Mouse (Mus musculus) left cerebral cortex, adult 2 months (tissue): ENCODE measurements at regions not wholly inside any gene's neighbourhood (a gene's known extent, or its start where the extent isn't known, plus 50 kb on each side); places are given as distances from the start of the nearest gene placed in this dataset.

Experiments used
- DNase-seq, 2 experiments: peaks; one replicate each; pipeline ENCODE4 v3.0.0; 2021 to 2022; ENCODE audit warnings: low spot score in 2 of 2, mixed read lengths in 1 of 2; ENCODE audit errors: extremely low spot score in 1 of 2
- H3K27ac ChIP-seq: fragments of 200-600 bp; 2 replicates; pipeline ENCODE4 v1.8.1; 2022
- H3K4me3 ChIP-seq: fragments of 200-600 bp; 2 replicates; pipeline ENCODE4 v1.8.1; 2022
- CTCF ChIP-seq: fragments of 200-600 bp; IDR thresholded peaks from 2 replicates; pipeline ENCODE4 v1.8.1; 2022; ENCODE audit warnings: antibody characterized with exemption, mild to moderate bottlenecking, moderate library complexity
- intact Hi-C: fragments of 180-260 bp; cut with DNase I; formaldehyde crosslinking; loops from one replicate; pipeline ENCODE4 v1.15.1; 2025

DNA sequence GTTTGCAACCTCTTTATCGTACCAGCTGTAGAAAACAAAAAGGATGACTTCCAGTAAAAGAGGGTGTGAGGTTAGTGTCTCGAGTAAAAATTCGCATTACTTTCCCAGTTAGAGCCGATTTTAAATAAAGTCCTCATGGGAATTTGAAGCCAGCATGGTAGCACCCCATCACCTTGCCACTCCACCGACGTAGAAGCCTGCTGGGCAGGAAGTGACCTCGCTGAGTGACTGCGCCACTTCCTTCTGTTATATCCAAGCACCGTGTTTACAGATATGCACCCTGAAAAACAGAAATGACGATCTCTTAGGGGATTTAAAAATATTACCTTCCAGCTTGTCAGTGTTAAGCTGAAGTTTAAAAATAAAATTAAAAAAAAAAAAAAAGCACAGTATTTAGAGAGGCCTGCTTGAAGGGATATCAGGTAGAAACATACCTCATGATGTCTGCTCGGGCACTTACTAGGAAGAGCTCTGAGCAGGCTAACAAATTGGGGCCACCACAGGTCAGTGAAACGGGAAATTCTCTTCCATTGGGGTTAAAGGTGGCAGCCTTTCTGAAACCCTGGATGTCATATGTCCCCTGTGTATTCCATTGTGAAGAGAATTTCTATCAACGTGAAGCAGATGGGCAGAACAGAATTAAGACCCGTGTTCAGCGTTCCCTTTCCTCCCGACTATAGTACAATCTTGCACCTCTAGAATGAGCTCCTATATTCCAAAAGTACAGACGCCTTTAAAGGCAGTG lies 2468.9 kb upstream of the 5930422O12Rik start:
- peak overlapping the region; percentile 34 for H3K4me3 ChIP-seq
- intact Hi-C loops, result no loop called here
- no peak for DNase-seq
- no peak overlapping the region for H3K27ac ChIP-seq
- TF ChIP-seq CTCF, result no peak

- no peak for TF ChIP-seq CTCF
- intact Hi-C loops, result no loop called here
Observed at GRCm38 (mm10) chr8:30960486-30960885, 2468.0 kb upstream of the 5930422O12Rik start.

DNA sequence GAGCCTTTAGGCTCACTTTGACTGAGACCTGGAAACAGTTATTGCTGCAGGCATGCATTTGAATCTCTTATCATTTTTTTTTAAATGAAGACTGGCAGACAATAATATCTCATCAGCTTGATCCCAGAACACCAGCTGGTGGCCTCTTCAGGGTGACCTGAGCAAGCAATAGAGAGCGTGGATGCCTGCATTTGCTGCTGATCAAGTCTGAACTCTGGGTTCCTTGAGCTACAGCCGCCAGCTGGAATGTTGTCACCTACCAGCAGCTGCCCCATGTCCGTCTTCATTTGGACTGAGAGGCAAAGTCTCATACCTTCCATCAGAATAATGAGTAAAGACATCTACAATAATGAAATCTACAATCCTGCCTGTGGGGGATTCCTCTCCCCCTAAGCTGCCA lies 2466.3 kb upstream of the 5930422O12Rik start:
- Histone ChIP-seq H3K27ac (no peak overlapping the region), H3K4me3 (no peak overlapping the region)
- intact Hi-C loops, result no loop called here
- no peak for DNase-seq
- TF ChIP-seq CTCF, result no peak

More at GRCm38 (mm10) chr8:30960486-30960885, 2468.0 kb upstream of the 5930422O12Rik start:
- no peak overlapping the region for H3K27ac ChIP-seq
- DNase-seq, result no peak
- H3K4me3 ChIP-seq, result no peak overlapping the region

GRCm38 (mm10) chr8:30982814-30983213 lies 2445.7 kb upstream of the 5930422O12Rik start:
- H3K27ac ChIP-seq, result no peak overlapping the region
- intact Hi-C loops, result no loop called here
- no peak for TF ChIP-seq CTCF
- no peak overlapping the region for H3K4me3 ChIP-seq
- no peak for DNase-seq

DNA sequence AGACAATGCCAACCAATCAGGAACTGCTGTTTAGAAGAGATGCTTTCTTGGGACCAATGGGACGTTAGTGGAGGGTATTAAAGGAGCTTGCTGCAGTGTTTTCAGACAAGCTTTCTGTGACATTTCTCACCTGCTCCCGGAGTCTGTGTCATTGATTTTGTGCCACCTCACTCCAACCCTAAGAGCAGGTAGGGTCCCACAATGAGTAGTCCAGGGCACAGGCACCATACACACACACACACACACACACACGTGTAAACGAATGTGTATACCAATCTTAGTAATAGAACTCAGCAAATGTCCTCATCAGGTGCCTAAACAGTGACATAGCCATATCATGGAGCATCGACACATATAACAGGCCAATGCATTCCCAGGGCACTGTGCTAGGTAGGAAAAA lies 2440.5 kb upstream of the 5930422O12Rik start:
- intact Hi-C loops, result no loop called here

GRCm38 (mm10) chr8:30998657-30999056 lies 2429.9 kb upstream of the 5930422O12Rik start:
- Histone ChIP-seq H3K27ac (no peak overlapping the region; the same call in 1 of the 2 replicates), H3K4me3 (no peak overlapping the region)
- no peak for TF ChIP-seq CTCF
- no peak for DNase-seq
- intact Hi-C loops, result no loop called here

More for the DNA sequence above, 2440.5 kb upstream of the 5930422O12Rik start:
- no peak overlapping the region for H3K4me3 ChIP-seq
- no peak for TF ChIP-seq CTCF
- no peak for DNase-seq
- no peak overlapping the region for H3K27ac ChIP-seq

- no peak for TF ChIP-seq CTCF
- Histone ChIP-seq H3K4me3 (no peak overlapping the region), H3K27ac (peak overlapping the region; percentile 75)
- intact Hi-C loops, result no loop called here
- no peak for DNase-seq
Observed at GRCm38 (mm10) chr8:31000120-31000519, 2428.4 kb upstream of the 5930422O12Rik start.

GRCm38 (mm10) chr8:31001980-31002730 lies 2426.4 kb upstream of the 5930422O12Rik start:
- Histone ChIP-seq H3K27ac (no peak overlapping the region), H3K4me3 (no peak overlapping the region)
- DNase-seq, result no peak
- TF ChIP-seq CTCF, result no peak
- intact Hi-C loops, result no loop called here

DNA sequence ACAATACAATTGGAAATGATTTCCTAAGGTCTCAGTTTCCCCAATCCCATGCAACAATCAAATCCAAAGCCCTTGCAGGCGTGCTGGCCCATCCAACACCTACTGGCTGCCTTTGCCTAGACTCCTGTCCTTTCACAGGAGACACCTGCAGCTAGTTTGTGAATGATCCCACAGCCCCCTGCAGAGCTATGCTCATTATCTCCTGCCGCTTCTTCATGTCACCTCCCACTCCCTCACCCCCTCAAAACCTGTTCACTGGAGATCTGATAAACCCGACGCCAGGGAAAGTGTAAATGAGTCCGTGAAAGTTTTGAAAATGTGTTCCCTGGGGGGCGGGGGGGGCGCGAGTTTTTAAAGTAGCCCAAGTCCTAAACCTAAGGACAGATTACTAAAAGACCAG lies 2420.2 kb upstream of the 5930422O12Rik start:
- no peak for TF ChIP-seq CTCF
- DNase-seq, result peak; percentile 44 to 47
- Histone ChIP-seq H3K27ac (no peak overlapping the region), H3K4me3 (no peak overlapping the region)
- intact Hi-C loops, result no loop called here

GRCm38 (mm10) chr8:31012068-31012467 lies 2416.4 kb upstream of the 5930422O12Rik start:
- no peak for TF ChIP-seq CTCF
- no peak overlapping the region for H3K4me3 ChIP-seq
- DNase-seq, result peak in 1 of 2 experiments; percentile 36
- no peak overlapping the region for H3K27ac ChIP-seq
- intact Hi-C loops, result no loop called here

DNA sequence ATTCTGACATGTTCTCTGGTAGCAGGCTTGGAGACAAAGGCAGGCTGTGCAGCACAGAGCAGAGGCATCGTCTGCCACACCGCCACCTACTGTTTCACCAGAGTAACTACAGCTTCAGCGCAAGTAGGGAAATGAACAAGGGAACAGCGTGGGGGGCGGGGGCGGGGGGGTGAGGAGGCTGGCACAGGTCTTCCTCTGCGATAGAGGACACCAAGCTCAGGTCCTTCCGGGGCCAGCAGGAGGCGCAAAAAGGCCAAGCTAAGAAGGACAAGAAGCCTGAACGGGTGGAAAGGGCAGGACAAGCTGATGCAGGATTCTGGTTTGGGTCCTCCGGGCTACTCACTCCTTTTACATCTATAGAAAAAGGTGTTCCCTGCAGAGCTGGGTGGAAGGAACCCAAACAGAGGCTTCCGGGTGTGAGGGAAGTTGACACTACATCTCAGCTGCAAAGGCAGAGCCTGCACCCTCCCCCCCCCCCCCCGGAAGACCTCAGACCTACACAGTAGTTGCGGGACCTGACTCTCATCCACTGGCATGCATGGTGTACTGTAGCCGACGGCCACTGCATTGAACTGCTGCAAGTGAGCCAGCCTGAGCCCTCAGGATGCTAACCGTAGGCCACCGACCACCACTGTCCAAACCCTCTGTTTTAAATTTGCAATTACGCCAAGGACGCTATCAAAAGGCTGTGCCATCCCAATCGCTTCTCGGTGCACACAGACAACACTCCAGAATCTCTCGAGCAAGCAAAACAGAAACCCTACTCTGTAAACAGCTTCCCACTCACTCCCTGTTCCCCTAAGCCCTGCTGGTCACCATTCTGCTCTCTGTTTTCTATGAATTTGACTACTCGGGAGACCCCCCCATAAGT lies 2396.6 kb upstream of the 5930422O12Rik start:
- DNase-seq, result peak; percentile 66 to 67
- H3K27ac ChIP-seq, result peak overlapping the region; percentile 80

More for the DNA sequence above, 2396.6 kb upstream of the 5930422O12Rik start:
- TF ChIP-seq CTCF, result peak; percentile 75
- intact Hi-C loops, result loop anchor here (2.0 kb wide), 3 partner anchors 61 to 115 kb away; no protein-coding TSS in a partner anchor
- peak overlapping the region; percentile 42 for H3K4me3 ChIP-seq
